Mouse (Mus musculus) hindbrain, embryonic 11.5 days (tissue): ENCODE data around the gene Gm12169. TPM values are rescaled to one million over a fixed set of nuclear protein-coding genes. Genes with fewer than 3 reads are reported as not detected.

ENCODE experiments used
- ATAC-seq: fragments of 200-750 bp; cut with Nextera tagmentation; 2 replicates; pipeline ENCODE4 v1.8.0; 2017; ENCODE audit warnings: mild to moderate bottlenecking, moderate TSS enrichment, moderate library complexity; ENCODE audit not compliant: low FRiP score
- DNase-seq: peaks from one replicate; pipeline ENCODE4 v3.0.0-alpha.2; 2015; ENCODE audit warnings: low spot score
- H3K27ac ChIP-seq: fragments of 300-500 bp; sonication (generic); 2 replicates; pipeline ENCODE4 v1.5.1; 2014; ENCODE audit warnings: mild to moderate bottlenecking, low read depth, low read length
- H3K27me3 ChIP-seq: fragments of 300-500 bp; sonication (generic); 2 replicates; pipeline ENCODE4 v1.6.1; 2014; ENCODE audit warnings: mild to moderate bottlenecking, low read length, moderate library complexity, mixed read lengths; ENCODE audit not compliant: control insufficient read depth, insufficient read depth
- H3K36me3 ChIP-seq: fragments of 300-500 bp; sonication (generic); 2 replicates; pipeline ENCODE4 v1.6.1; 2014; ENCODE audit warnings: mild to moderate bottlenecking, low read length, moderate library complexity, mixed read lengths; ENCODE audit not compliant: control insufficient read depth, insufficient read depth
- H3K4me1 ChIP-seq: fragments of 300-500 bp; sonication (generic); replicated peaks from 2 replicates; pipeline ENCODE4 v1.6.1; 2014; ENCODE audit warnings: low read length, mixed read lengths; ENCODE audit not compliant: control insufficient read depth, insufficient read depth
- H3K4me2 ChIP-seq: fragments of 300-500 bp; sonication (generic); replicated peaks from 2 replicates; pipeline ENCODE4 v1.6.1; 2014; ENCODE audit warnings: mild to moderate bottlenecking, low read depth, low read length
- H3K4me3 ChIP-seq: fragments of 300-500 bp; sonication (generic); 2 replicates; pipeline ENCODE4 v1.5.1; 2014; ENCODE audit warnings: low read depth, low read length
- H3K9ac ChIP-seq: fragments of 300-500 bp; sonication (generic); 2 replicates; pipeline ENCODE4 v1.6.1; 2014; ENCODE audit warnings: low read depth, low read length
- H3K9me3 ChIP-seq: fragments of 300-500 bp; sonication (generic); 2 replicates; pipeline ENCODE4 v1.6.1; 2016; ENCODE audit warnings: low read length; ENCODE audit not compliant: control insufficient read depth
- WGBS: fragments of 180-500 bp; shearing (Covaris S2); extraction: QIAGEN DNeasy Blood & Tissue Kit; methylation state at CpG from one replicate; pipeline ENCODE4 v1.1.7; 2014; 5-methylcytosine and 5-hydroxymethylcytosine counted together
- polyA plus RNA-seq: library from polyadenylated mRNA; unstranded; fragments of >200 nt; fragmentation: Nextera tagmentation; extraction: Ambion mirVana; gene quantifications from 2 replicates; pipeline ENCODE4 v1.2.1, GENCODE M21; 2014

Gene Gm12169
- polyA plus RNA-seq, 1 experiment from 2014 or later: not detected

DNA sequence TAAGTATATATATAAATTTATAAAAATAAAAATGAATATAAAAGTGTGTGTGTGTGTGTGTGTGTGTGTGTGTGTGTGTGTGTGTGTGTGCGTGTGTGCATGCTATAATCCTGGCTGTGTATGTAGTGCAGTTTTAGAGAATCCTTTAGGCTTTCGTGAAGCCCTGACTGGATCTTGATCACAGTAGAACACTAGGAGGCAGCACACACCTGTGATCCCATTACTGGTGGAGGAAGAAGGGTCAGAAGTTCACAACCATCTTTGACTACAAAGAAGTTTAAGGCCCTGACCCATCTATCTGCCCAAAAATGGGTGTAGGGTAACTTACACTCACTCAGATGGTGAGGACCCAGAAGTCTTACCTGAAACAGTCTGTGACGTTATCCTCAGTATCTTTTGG lies 1.3 kb upstream of the Gm12169 start:
- Histone ChIP-seq H3K4me3 (no peak overlapping the region), H3K9me3 (no peaks in the 10 kb centered on the region), H3K4me2 (no peak overlapping the region), H3K36me3 (no peaks in the 10 kb centered on the region), H3K27me3 (no peaks in the 10 kb centered on the region), H3K9ac (no peak overlapping the region), H3K27ac (no peak overlapping the region), H3K4me1 (no peaks in the 10 kb centered on the region)
- WGBS: 79% methylated on average over 3 of the region's 3 CpGs
- DNase-seq (no peak), ATAC-seq (no peak)

GRCm38 (mm10) chr11:46530149-46530548 lies 6.1 kb downstream of the Gm12169 start:
- no peaks in the 10 kb centered on the region for H3K4me1 ChIP-seq
- no peaks in the 10 kb centered on the region for H3K9me3 ChIP-seq
- WGBS: 86% methylated on average over 4 of the region's 4 CpGs
- no peaks in the 10 kb centered on the region for H3K27me3 ChIP-seq
- DNase-seq: no peak
- no peaks in the 10 kb centered on the region for H3K36me3 ChIP-seq
- no peak for ATAC-seq
- H3K4me3 ChIP-seq: no peak overlapping the region
- no peak overlapping the region for H3K4me2 ChIP-seq
- H3K27ac ChIP-seq: no peak overlapping the region
- H3K9ac ChIP-seq: no peak overlapping the region

DNA sequence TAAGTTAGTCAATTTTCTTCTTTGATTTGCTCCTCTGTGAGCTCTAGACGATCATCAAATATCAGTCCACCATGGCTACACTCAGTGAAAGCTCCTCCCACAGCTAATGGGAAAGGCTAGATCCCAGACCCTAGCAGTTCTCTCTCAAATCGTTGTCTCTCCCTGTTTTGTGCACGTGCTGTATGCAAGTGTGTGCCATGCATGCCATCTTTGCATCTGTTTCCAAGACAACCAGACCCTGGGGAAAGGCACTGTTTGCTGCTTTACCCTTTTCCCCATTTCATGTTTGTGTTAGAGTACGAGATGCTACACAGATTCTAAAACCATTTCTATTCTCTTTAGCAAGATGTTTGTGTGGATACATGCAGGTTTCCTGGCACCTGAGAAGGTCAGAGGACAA lies 13.0 kb downstream of the Gm12169 start:
- H3K27ac ChIP-seq: no peak overlapping the region
- WGBS: 80% methylated on average over 4 of the region's 4 CpGs
- no peak for DNase-seq
- H3K9me3 ChIP-seq: no peaks in the 10 kb centered on the region
- H3K27me3 ChIP-seq: no peaks in the 10 kb centered on the region
- H3K4me3 ChIP-seq: no peak overlapping the region
- no peak overlapping the region for H3K4me2 ChIP-seq
- no peak overlapping the region for H3K9ac ChIP-seq
- no peaks in the 10 kb centered on the region for H3K4me1 ChIP-seq
- no peaks in the 10 kb centered on the region for H3K36me3 ChIP-seq
- ATAC-seq: no peak

- 81% methylated on average over 2 of the region's 2 CpGs for WGBS
- H3K4me3 ChIP-seq: no peak overlapping the region
- H3K27ac ChIP-seq: no peak overlapping the region
- no peak for ATAC-seq
- no peak overlapping the region for H3K9ac ChIP-seq
- no peaks in the 10 kb centered on the region for H3K27me3 ChIP-seq
- no peak for DNase-seq
- H3K4me2 ChIP-seq: no peak overlapping the region
- no peaks in the 10 kb centered on the region for H3K36me3 ChIP-seq
- H3K4me1 ChIP-seq: no peaks in the 10 kb centered on the region
- H3K9me3 ChIP-seq: no peaks in the 10 kb centered on the region
Observed at GRCm38 (mm10) chr11:46543530-46543929, 19.5 kb downstream of the Gm12169 start.

DNA sequence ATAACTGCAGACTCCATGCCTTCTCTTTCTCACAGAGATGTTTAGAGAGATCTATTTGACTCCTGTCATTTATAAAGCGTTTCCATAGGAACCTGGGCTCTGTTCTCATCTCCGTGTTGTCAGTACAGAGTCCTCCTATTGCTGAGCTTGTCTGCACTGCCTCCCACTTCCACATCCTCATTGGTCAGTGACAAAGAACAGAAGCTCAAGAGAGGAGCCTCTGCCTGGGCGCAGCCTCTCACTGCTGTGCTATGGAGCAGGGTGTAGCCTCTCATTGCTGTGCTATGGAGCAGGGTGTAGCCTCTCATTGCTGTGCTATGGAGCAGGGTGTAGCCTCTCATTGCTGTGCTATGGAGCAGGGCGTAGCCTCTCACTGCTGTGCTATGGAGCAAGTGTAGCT lies 25.7 kb downstream of the Gm12169 start:
- H3K9me3 ChIP-seq: no peaks in the 10 kb centered on the region
- H3K36me3 ChIP-seq: no peaks in the 10 kb centered on the region
- no peak overlapping the region for H3K4me2 ChIP-seq
- H3K4me3 ChIP-seq: no peak overlapping the region
- no peak overlapping the region for H3K9ac ChIP-seq
- H3K27me3 ChIP-seq: no peaks in the 10 kb centered on the region
- 84% methylated on average over 4 of the region's 4 CpGs for WGBS
- DNase-seq: no peak
- no peak overlapping the region for H3K27ac ChIP-seq
- ATAC-seq: no peak
- H3K4me1 ChIP-seq: no peaks in the 10 kb centered on the region

- Histone ChIP-seq H3K4me1 (no peaks in the 10 kb centered on the region), H3K27ac (no peak overlapping the region), H3K27me3 (no peaks in the 10 kb centered on the region), H3K9ac (no peak overlapping the region), H3K4me3 (no peak overlapping the region), H3K4me2 (no peak overlapping the region), H3K9me3 (no peaks in the 10 kb centered on the region), H3K36me3 (no peaks in the 10 kb centered on the region)
- WGBS: 90% methylated on average over 3 of the region's 3 CpGs
- ATAC-seq (no peak), DNase-seq (no peak)
Observed at GRCm38 (mm10) chr11:46552741-46553140, 28.7 kb downstream of the Gm12169 start.

- Histone ChIP-seq H3K36me3 (no peaks in the 10 kb centered on the region), H3K9me3 (no peaks in the 10 kb centered on the region), H3K9ac (no peak overlapping the region), H3K27ac (no peak overlapping the region), H3K4me1 (no peaks in the 10 kb centered on the region), H3K4me3 (no peak overlapping the region), H3K4me2 (no peak overlapping the region), H3K27me3 (no peaks in the 10 kb centered on the region)
- ATAC-seq: no peak
- no peak for DNase-seq
- 79% methylated on average over 4 of the region's 4 CpGs for WGBS
Observed at GRCm38 (mm10) chr11:46561096-46561495, 37.1 kb downstream of the Gm12169 start.

DNA sequence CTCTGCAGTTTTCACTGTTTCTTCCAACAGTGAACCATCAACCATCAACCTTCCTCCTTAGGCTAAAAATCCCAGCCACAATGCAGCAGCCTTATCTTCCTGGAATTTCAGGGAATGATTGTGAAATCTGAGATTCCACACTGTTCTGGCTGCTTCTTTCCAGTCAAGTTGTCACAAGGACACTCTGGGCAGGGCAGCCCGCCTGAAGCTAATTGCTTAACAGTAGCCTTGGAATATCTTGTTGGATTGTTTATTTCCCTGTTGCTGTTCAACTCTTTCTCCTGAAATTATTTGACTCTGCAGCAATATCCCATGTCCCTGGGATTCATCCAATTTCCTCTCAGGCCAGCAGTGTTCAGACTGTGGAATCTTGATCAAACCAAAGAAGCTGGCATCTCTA lies 40.7 kb downstream of the Gm12169 start:
- H3K9ac ChIP-seq: no peak overlapping the region

GRCm38 (mm10) chr11:46565967-46566366 lies 42.0 kb downstream of the Gm12169 start:
- no peaks in the 10 kb centered on the region for H3K36me3 ChIP-seq
- no peak overlapping the region for H3K4me3 ChIP-seq
- ATAC-seq (no peak), DNase-seq (no peak)
- no peak overlapping the region for H3K4me2 ChIP-seq
- no peaks in the 10 kb centered on the region for H3K9me3 ChIP-seq
- no peak overlapping the region for H3K27ac ChIP-seq
- WGBS: 100% methylated on average over 2 of the region's 2 CpGs
- no peaks in the 10 kb centered on the region for H3K4me1 ChIP-seq
- no peaks in the 10 kb centered on the region for H3K27me3 ChIP-seq
- no peak overlapping the region for H3K9ac ChIP-seq

More for the DNA sequence above, 40.7 kb downstream of the Gm12169 start:
- no peak for DNase-seq
- Histone ChIP-seq H3K9me3 (no peaks in the 10 kb centered on the region), H3K36me3 (no peaks in the 10 kb centered on the region), H3K4me2 (no peak overlapping the region), H3K27ac (no peak overlapping the region), H3K27me3 (no peaks in the 10 kb centered on the region), H3K4me1 (no peaks in the 10 kb centered on the region), H3K4me3 (no peak overlapping the region)
- WGBS: 78% methylated on average over 1 of the region's 1 CpGs
- no peak for ATAC-seq
